Mouse (Mus musculus): ENCODE results near the gene Kctd19.

The Kctd19 gene

DNA sequence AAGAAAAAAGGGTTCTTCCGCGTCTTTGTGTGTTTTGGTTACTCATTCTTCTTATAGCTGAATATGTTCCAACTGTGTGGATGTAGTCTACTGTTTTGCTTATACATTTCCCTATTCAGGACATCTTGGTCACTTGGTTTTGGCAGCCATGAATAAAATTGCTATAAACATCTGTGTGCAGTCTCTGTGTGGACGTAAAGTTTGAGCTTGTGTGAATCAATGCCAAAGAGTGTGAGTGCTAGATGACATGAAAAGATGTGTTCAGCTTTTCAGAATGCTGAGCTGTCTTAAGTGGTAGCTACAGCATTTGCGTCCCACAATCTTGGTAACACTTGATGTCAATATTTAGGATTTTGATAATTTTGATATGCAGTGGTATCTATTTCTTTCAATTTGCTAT lies 6.5 kb upstream of the Kctd19 start:
- no peak for DNase-seq

DNA sequence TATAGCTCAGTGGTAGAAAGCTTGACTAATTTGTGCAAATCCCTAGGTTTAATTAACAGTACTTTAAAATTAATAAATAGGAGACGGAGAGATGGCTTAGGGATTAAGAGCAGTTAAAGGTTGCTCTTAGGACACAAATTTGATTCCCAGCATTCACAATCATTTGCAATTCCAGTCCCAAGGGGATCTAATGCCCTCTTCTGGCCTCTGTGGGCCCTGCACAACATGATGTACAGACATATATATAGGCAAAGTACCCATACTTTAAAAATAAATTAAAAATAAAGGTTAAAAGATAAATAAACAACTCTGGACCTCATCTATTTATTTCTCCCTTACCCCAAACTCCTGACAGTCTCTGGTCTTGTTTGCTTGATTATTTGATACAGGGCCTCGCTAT lies 5.7 kb upstream of the Kctd19 start:
- no peak for DNase-seq

DNA sequence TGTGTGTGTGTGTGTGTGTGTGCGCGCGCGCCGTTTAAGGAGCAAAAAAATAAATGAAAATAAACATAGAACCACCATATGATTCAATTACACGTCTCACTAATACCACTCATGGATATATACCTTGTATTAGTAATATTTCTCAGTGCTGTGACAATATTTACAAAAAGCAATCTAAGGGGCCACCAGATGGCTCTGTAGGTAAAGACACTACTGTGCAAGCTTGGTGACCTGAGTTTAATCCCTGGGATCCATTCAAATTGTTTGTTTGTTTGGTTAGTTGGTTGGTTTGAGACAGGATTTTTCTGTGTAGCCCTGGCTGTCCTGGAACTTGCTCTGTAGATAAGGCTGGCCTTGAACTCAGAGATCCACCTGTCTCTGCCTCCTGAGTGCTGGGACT lies 3.4 kb downstream of the Kctd19 start:
- no peak for DNase-seq

DNA sequence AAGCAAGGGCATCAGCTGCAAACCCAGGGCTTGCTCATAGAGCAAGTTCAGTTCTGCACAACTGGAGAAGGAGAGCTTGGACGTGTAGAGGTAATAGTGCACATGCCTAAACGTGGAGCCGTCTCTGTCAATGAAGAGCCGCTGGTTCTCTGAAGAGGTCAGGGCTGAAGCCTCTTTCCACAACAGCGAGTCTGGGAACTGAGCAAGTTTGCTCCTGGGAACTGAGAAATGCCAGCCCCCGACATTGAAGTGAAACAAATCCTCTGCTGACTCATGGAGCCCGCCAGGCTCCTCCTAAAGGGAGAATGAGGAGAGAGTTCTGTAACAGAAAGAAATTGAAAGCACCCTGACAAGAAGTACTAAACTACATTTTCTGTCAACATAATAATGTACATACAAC lies 5.0 kb downstream of the Kctd19 start:
- DNase-seq, result no peak

DNA sequence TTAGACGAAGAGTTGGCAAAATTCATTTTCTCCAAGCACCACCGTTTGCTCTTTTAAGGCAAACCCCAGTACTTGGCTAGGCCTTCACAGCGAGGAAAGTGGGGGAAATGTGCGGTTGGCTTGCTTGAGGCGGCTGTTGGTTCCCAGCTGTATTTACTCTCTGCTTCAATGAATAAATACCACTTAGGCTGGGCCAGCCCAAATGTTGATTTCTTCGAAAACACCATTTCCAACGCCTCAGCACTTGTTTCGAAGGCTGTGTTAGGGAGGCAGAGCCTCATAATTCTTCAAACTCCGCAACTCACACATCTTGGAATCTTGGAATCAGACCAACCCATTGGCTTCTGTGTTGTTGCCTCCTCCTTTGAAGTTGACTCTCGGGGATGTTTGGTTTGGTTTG lies 6.9 kb downstream of the Kctd19 start:
- DNase-seq, result no peak

DNA sequence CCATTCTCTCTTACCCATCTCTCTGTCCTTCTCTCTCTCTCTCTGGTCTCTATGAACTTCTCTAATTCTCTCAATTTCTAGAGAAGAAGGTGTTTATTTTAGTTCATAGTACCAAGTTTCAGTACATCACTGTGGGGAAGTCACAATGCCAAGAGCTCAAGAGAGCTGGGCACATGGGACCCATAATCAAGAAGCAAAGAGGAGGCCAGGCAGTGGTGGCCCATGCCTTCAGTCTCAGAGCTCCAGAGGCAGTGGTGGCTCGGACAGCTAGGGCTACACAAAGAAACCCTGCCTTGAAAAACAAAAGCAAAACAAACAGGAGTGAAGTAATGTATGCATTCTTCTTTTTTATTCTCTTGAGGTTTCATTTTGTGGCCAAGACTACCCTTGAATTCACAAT lies 8.8 kb downstream of the Kctd19 start:
- DNase-seq, result no peak

DNA sequence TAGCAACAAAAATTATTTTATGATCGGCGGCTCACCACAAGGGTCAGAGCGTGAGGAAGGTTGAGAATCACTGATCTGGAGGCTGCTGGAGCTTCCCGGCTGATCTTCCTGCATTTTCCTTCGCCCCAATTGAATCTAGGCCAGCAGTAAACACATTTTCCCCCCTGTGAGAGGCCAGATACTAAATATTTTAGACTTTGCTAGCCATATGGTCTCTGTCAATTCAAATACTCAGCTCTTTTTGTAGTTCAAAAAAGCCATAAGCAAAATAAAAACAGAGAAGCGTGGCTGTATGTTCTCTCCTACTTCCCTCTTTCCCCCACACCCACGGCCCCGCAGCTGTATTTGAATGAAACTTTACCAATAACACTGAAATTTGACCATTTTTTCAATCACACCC lies 9.8 kb downstream of the Kctd19 start:
- no peak for DNase-seq

DNA sequence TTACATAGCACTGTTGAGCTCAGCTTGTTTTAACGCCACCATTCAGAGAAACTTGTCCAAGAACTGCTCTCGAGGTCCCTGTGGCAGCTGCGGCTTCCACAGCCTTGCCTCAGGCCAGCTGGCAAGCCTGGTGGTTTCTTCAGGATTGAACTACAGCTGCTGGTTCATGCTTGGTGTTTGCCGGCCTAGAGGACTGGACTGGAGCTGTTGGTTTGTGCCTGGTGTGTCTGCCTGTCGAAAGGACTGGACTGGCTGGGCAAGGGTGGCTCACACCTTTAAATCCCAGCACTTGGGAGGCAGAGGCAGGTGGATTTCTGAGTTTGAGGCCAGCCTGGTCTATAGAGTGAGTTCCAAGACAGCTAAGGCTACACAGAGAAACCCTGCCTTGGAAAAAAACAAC lies 13.3 kb downstream of the Kctd19 start:
- no peak for DNase-seq

DNA sequence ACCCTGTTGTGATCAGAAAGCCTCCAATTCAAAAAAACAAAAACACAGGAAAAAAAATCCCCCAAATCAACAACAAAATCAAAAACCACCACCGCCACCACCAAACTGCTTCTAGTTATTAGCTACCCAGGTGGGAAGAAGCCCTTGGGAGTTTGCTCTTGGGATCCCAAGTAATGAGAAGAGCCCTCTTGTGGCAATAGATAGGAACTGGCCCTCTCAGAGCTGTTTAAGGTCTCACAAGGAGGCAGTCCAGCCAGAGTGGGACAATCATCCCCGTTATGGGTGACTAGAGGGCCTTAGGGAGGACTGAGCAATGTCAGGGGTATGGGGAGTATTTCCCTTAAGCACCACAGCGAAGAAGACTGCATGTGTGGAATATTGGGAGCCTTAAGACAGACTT lies 15.6 kb downstream of the Kctd19 start:
- peak; percentile 50 for DNase-seq

DNA sequence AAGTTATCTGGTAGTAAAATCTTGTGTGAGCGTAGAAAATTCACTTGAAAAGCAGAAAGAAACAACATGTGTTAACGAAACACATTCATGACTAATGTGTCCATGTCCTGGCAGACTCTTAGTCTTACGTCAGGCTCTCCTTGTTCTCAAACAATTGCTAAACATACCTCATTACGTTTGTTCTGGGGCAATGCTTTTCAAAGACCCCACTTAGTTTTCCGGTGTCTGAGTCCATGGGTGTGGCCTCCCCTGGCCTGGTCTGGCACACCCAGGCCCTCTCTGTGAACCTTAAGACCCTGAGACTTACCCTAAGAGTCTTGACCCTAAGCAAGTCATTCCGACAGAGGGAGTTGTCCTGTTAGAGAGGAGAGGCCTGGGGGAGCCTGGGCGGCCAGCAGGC lies 19.4 kb downstream of the Kctd19 start:
- DNase-seq, result no peak

DNA sequence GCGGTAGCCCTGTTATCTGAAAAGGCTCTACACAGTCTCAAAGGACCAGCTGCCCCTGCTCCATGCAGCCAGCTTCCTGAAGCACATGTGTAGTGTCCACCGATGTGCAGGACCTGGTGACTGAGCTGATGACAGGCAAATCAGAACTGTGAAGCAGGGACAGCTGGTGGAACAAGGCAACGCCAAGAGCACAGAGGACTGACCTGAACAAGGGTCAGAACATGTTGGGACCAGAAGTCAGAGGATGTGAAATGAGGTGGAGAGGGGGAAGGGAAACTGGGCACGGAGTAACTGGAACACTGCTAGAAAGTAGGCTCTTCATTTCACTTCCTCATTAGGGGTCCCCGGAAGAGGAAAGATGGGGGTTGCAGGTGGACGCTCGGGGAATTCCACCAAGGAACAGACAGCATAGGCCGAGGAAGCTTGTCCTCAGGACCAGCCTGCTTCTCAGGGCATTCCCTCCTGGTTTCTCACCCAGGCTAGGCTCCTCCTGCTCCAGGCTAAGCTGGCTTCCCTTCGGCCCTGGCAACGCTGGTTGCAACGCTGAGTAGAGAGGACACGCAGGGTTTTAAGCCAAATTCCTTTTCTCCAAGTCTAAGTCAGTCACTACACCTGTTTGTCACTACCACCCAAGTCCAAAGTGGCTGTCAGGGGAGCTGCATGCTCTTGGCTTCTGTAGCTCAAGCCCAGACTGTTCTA lies 20.1 kb downstream of the Kctd19 start:
- no peak for DNase-seq

DNA sequence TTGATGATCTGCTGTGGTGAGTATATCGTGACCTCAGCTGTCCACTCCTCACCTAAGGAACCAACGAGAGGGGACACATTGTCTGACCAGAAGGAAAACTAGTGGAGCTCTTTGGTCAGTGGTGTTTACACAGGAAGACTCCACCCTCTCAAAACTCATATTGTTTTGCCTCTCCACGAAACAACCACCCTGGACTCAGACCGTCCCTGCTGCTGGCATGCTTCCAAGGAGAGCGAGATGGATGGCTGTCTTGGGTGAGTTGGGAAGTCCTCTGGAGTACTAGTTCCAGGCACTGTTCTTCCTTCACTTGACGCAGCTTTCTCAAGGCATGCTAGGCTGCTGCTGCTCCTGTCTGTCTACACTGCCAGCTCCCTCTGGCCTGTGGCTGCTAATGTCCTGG lies 24.2 kb downstream of the Kctd19 start:
- no peak for DNase-seq

DNA sequence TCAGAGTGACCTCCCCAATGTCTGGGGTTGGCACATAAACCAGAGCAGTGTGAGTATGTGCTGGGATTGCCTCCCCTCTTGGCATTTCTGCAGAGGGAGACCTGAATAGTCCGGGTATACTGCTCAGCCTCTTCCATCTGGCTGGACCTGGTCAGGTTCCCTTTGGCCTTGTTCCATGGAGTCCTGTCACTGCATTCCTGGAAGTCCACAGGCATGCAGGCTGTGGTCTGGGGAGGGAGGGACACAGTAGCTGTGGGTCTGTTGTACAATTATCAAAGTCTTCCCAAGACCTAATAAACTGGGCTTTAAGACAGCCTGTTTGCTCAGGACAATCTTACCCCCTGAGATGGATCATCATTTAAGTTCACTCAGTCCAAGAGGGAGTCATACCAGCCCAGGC lies 26.2 kb downstream of the Kctd19 start:
- DNase-seq, result peak; percentile 66

DNA sequence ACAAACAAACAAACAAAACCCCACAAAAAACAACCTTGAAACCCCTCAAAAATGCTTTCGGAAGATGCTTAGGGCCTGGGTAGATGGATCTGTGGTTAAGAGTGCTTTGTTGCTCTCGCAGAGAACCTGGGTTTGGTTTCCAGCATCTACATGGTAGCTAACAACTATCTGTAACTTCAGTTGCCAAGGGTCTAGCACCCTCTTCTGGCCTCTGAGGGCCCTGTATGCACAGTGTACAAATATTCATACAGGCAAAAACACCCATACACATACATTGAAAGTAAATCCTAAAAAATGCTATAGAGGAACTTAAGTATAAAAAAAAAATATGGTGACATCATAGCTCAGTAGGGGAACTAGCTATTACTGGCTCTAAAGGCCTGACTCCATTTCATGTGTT lies 29.2 kb downstream of the Kctd19 start:
- no peak for DNase-seq

DNA sequence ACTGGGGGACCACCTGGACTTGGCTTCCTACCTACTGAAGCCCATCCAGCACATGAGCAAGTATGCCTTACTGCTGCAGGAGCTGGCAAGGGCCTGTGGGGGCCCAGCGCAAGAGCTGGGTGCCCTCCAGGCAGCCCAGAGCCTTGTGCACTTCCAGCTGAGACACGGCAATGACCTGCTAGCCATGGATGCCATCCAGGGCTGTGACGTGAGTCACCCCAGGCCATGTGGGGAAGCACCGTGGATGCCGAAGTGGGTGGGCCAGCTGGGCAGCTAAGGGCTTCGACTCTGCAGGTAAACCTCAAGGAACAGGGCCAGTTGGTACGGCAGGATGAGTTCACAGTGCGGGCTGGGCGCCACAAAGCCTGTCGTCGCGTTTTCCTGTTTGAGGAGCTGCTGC lies 33.0 kb downstream of the Kctd19 start:
- no peak for DNase-seq

DNA sequence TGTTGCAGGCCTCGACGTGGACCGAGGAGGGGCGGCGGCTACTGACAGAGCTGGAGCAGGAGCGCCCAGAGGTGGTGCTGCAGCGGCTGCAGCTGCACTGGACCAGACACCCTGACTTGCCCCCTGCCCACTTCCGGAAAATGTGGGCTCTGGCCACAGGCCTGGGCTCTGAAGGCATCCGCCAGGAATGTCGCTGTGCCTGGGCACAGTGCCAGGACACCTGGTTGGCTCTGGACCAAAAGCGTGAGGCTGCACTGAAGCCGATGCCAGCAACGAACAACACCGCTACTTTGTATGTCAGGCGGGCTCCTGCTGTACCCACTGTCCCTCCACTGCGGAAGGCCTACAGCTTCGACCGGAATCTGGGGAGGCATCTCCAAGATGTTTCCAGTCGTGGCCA lies 34.6 kb downstream of the Kctd19 start:
- peak; percentile 68 for DNase-seq

DNA sequence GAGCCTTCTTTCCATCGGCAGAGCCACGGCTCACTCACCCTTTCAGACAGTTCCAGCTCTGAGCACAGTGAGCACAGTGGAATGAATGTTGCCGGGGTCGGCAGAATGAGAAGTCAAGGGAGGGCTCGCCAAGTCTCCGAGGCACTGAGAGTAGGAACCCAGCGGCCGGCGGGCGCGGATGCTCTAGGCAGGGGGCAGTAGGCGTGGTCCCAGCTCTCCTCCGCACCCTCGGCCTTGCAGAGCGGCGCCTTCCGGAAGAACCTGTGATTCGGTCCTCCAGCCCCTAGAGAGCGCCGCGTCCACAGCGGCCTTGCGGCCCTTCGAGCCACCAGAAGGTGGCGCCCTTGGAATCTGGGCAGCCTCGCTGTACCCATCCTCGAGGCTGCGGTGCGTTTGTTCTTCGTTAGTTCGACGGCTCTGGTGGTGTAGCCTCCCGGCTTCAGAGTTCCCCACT lies 38.8 kb downstream of the Kctd19 start:
- DNase-seq, result no peak

DNA sequence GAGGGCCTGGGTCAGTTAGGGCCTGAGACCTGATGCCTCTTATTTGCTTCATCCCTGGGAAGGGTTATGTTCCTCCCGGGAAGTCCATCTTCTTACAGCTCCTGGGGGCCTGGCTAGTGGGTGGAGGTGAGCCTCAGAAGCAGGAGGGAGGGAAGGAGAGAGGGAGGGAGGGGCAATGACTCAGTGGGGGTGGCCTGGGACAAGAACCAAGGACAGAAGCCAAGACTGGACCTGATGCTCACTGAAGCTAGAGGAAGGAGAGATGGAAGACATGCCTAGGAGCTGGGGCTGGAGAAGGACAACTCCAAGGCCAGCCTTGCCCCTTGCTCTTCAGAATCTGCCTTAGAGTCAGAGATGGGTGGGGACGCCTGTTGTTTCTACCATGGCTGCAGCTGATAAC lies 40.3 kb downstream of the Kctd19 start, which contains the start of gene Plekhg4:
Plekhg4 (plus strand) TSS at position 243 of the 400 bp plus-strand sequence.
- no peak for DNase-seq

DNA sequence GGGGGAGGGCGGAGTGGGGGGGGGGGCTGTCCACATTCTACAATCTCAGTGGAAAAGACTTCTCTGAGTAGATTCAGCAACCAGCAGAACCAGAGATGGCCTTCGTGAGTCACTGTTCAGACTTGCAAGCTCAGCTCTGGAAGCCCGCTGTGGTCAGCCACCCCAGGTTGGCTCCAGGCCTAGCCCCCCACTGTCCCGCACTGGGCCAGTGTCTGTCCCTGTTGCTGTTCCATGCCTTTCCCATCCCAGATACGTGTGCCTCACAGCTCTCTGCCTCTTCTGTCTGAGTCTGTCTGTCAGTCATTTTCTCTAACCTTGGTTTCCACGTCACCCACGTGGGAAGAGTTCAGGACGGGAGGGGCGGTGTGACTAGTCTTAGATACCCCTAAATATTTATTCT lies 40.8 kb downstream of the Kctd19 start:
- DNase-seq, result no peak

DNA sequence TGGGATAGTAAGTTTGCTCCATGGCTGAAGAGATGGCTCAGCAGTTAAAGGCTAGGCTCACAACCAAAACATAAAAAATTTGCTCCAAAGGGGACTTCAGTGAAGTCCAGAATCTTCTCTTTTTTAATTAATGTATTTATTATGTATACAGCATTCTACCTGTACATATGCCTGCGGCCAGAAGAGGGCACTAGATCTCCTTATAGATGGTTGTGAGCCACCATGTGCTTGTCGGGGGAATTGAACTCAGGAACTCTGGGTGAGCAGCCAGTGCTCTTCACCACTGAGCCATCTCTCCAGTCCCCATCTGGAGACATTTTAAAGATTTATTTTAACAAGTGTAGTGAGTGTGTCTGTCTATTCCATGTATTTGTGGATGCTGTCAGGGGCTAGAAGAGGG lies 46.2 kb downstream of the Kctd19 start:
- DNase-seq, result no peak

DNA sequence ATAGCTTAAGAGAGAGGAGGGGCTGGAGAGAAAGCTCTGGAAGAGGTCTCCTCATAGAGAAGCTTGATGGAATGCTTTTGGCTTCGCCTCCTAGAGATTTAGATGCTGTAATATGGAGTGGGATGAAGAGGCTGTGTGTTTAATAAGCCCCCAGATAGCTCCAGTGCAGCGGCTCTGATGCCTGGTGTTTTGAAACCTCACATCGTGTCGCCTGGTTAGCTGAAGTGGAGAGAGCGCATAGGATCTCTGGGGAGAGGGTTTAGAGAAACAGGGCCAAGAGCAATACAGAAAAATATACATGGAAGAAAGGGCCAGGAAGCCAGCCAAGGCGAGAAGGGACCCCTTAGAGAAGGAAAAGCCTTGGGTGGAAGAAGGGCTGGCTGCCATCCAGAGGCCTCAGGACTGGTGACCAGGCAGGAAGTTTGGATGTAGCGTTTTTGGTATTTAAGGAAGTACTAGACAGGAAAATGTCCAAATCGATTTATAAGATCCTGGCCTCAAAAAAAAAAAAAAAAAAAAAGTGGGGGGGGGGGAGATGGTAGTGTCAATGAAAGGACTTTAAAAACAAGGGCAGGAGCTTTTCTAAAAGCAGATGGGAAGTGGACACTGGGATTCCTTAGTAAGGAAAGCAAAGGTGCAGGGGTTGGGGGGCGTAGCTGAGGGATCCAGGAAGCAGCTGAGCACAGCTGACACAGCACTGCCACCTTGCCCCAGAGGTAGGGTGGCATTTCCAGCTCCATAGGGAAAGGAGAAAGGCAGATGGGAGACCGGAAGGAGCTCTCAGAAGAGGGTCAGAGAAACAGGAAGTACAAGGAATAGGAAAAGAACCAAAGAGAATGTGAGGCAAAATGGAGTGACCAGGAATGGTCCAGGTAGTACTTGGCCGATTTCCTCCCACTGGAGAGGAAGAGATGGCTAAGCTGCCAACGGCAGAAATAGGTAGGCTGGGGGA lies 51.3 kb downstream of the Kctd19 start:
- DNase-seq, result peak; percentile 47

DNA sequence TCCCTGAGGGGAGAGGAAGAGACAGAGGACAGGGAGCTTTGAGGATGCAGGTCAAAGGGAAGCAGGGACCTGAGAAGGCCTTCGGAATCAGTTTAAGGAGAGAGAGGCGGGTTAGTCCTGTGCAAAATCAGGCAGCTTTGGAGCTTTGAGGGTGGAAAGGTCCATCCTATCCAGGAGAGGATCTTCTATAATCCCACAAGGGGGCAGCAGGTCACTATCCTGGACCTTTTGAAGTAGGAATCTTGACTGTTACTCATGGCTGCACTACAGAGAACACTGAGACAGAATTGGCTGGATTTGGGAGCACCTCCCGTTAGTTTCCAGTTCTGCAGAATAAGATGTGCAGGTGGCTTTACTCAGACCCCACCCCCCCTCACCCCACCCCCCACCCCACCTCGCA lies 53.7 kb downstream of the Kctd19 start:
- DNase-seq, result no peak

DNA sequence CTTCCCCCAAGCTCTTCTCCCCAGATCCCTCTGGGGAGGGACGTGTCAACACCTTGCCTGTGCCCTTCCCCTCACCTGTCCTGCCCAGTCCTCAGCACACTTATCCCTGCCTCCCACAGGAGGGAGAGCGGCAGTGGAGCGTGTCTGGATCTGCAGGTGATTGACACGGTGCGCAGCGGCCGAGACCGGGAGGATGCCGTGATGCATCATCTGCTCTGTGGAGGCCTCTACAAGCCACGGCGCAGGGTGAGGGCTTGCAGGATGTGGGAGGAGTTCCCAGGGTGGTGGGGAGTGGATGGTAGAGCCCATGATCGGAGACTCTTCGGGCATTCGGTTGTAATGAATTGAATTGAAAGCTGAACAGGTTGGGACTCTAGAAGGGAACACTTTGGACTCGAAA lies 54.1 kb downstream of the Kctd19 start:
- DNase-seq, result no peak

DNA sequence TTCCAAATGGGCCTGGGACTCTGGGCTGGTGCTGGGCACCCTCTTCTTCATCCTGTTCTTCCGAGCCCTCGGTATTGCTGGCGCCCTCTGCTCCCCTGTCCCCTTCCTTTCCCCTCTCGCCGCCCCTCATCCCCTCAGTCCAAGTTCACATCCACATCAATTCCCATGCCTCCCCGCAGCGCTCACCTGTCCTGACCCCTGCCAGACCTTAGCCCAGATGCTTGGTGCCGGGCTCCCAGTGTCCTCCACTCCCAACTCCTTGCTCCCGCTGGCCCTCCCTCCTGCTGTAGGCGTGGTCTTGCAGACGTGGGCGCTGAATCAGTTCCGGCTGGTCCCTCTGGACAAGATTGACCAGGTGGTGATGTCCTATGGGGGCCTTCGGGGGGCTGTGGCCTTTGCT lies 56.6 kb downstream of the Kctd19 start:
- no peak for DNase-seq

Measured in kidney, adult 11 months (tissue).